Mouse (Mus musculus): ENCODE data around the gene Icos.
A peak's percentile ranks its signal among the peaks of the same experiment; 100 is the strongest.

Icos gene

GRCm38 (mm10) chr1:60961080-60961479, 16.6 kb upstream of the Icos start:
- DNase-seq (ENCODE audit: low spot score in 2 of 2): peak in 1 of 2 experiments; percentile 34

GRCm38 (mm10) chr1:60962095-60962494, 15.6 kb upstream of the Icos start:
- DNase-seq (ENCODE audit: low spot score in 2 of 2): no peak

GRCm38 (mm10) chr1:60967521-60967920, 10.2 kb upstream of the Icos start:
- peak; percentile 14 to 60 for DNase-seq (ENCODE audit: low spot score in 2 of 2)

- no peak for DNase-seq (ENCODE audit: low spot score in 2 of 2)
Measured at GRCm38 (mm10) chr1:60970846-60971245, 6.9 kb upstream of the Icos start.

- DNase-seq (ENCODE audit: low spot score in 2 of 2): no peak
Measured at GRCm38 (mm10) chr1:60974221-60974620, 3.5 kb upstream of the Icos start.

GRCm38 (mm10) chr1:60975646-60976294, 2.0 kb upstream of the Icos start:
- DNase-seq (ENCODE audit: low spot score in 2 of 2): no peak

GRCm38 (mm10) chr1:60979126-60979842, 1.6 kb downstream of the Icos start:
- DNase-seq (ENCODE audit: low spot score in 2 of 2): peak in 1 of 2 experiments; percentile 22

- DNase-seq (ENCODE audit: low spot score in 2 of 2): no peak
Measured at GRCm38 (mm10) chr1:60979843-60980235, 2.1 kb downstream of the Icos start.

- DNase-seq (ENCODE audit: low spot score in 2 of 2): no peak
Measured at GRCm38 (mm10) chr1:60985075-60985474, 7.3 kb downstream of the Icos start.

- no peak for DNase-seq (ENCODE audit: low spot score in 2 of 2)
Measured at GRCm38 (mm10) chr1:60986141-60986540, 8.4 kb downstream of the Icos start.

- DNase-seq (ENCODE audit: low spot score in 2 of 2): no peak
Measured at GRCm38 (mm10) chr1:60989086-60989485, 11.4 kb downstream of the Icos start.

- no peak for DNase-seq (ENCODE audit: low spot score in 2 of 2)
Measured at GRCm38 (mm10) chr1:60990305-60990704, 12.6 kb downstream of the Icos start.

- DNase-seq (ENCODE audit: low spot score in 2 of 2): no peak
Measured at GRCm38 (mm10) chr1:60998008-60998557, 20.4 kb downstream of the Icos start.

GRCm38 (mm10) chr1:60998689-60999088, 21.0 kb downstream of the Icos start:
- no peak for DNase-seq (ENCODE audit: low spot score in 2 of 2)

- no peak for DNase-seq (ENCODE audit: low spot score in 2 of 2)
Measured at GRCm38 (mm10) chr1:61001786-61002354, 24.1 kb downstream of the Icos start.

GRCm38 (mm10) chr1:61006229-61006628, 28.5 kb downstream of the Icos start:
- no peak for DNase-seq (ENCODE audit: low spot score in 2 of 2)

- DNase-seq (ENCODE audit: low spot score in 2 of 2): no peak
Measured at GRCm38 (mm10) chr1:61007516-61007915, 29.8 kb downstream of the Icos start.

- DNase-seq (ENCODE audit: low spot score in 2 of 2): no peak
Measured at GRCm38 (mm10) chr1:61016578-61017118, 38.9 kb downstream of the Icos start.

- DNase-seq (ENCODE audit: low spot score in 2 of 2): no peak
Measured at GRCm38 (mm10) chr1:61026712-61027111, 49.0 kb downstream of the Icos start.

- DNase-seq (ENCODE audit: low spot score in 2 of 2): no peak
Measured at GRCm38 (mm10) chr1:61027519-61027918, 49.8 kb downstream of the Icos start.

- no peak for DNase-seq (ENCODE audit: low spot score in 2 of 2)
Measured at GRCm38 (mm10) chr1:61029919-61030318, 52.2 kb downstream of the Icos start.

- no peak for DNase-seq (ENCODE audit: low spot score in 2 of 2)
Measured at GRCm38 (mm10) chr1:61030532-61030931, 52.8 kb downstream of the Icos start.
